Mouse (Mus musculus) E14TG2a.4 (cell line): ENCODE data around the gene Cox17.

Source experiments
- CTCF ChIP-seq: conservative IDR thresholded peaks from 2 replicates; pipeline ENCODE4 v1.5.1; 2014; ENCODE audit warnings: low read length
- NANOG ChIP-seq: IDR thresholded peaks from 2 replicates; pipeline ENCODE4 v1.6.1; 2014; ENCODE audit warnings: borderline replicate concordance, low read length, mixed read lengths

DNA sequence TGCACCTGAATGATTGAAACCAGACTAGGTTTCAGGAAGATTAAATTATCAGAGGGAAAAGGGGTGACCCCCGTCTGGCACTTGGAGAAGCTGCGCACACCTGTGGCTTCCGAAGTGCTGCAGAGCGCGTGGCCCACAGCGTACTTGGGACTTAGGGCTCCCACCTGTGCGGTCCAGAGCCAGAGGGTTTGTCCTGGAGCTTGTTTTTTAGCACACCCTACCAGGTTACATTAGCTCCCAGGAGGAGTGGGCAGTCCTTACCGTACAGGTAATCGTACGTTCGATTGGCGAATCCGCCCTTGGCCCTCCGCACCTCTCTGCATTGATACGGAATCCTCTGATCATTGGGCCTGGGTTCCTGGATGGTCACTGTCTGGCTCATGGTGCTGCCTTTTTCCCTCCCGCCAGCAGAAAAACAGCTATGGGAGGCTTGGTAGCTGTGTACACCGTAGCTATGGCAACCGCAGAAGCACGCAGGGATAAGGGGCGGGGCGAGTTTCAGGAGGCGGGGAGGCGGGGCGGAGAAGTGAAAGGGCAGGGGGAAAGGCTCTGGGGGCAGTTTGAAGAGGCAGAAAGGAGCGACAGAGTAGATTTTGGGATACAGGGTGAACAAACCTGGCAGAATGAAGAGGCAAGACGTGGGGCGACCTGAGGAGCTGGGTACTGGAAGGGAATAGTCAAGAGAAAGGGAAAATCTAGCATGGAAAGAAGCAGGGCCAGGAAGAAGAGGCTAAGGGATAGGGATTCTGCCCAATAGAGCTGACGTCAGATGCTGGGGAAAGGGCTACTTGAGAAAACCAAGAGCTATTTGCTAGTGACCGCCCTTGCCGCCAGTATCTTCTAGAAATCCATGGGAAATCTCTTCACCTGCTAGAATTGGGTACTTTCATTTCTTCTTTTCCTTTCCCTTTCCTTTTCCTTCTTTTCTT, 5.1 kb upstream of the Cox17 start, which contains the start of gene Maats1:
- TF ChIP-seq CTCF: no peak
- TF ChIP-seq NANOG: no peak
